Mouse (Mus musculus): ENCODE data around the gene Arhgap20.

GRCm38 (mm10) chr9:51807272-51807671 is 42.1 kb downstream of the Arhgap20 start:
- TF ChIP-seq CTCF (IDR thresholded peaks at IDR 0.05; ENCODE audit: control insufficient read depth, insufficient read depth, low read length) (no peak), POLR2A (IDR thresholded peaks at IDR 0.05; ENCODE audit: borderline replicate concordance, control insufficient read depth, low read depth, low read length) (no peak)

All from bone marrow, adult 2 months (tissue).